Mouse (Mus musculus): Measurements from ENCODE around the gene Mrpl46.

- TF ChIP-seq POLR2A (IDR thresholded peaks at IDR 0.05; ENCODE audit: borderline replicate concordance, control insufficient read depth, low read depth, low read length) (no peak), CTCF (IDR thresholded peaks at IDR 0.05; ENCODE audit: control insufficient read depth, insufficient read depth, low read length) (no peak)
Measured at GRCm38 (mm10) chr7:78767929-78768531, 15.3 kb downstream of the Mrpl46 start.
